Mouse (Mus musculus): ENCODE data around the gene Sstr4.

Gene Sstr4

GRCm38 (mm10) chr2:148429001-148429505, 33.9 kb downstream of the Sstr4 start:
- no peak for DNase-seq (ENCODE audit: low spot score)

GRCm38 (mm10) chr2:148430941-148431340, 35.8 kb downstream of the Sstr4 start:
- no peak for DNase-seq (ENCODE audit: low spot score)

GRCm38 (mm10) chr2:148432346-148432745, 37.2 kb downstream of the Sstr4 start:
- DNase-seq (ENCODE audit: low spot score) = no peak

- DNase-seq (ENCODE audit: low spot score) = peak; percentile 3
Observed at GRCm38 (mm10) chr2:148436285-148436684, 41.1 kb downstream of the Sstr4 start.

- DNase-seq (ENCODE audit: low spot score) = no peak
Observed at GRCm38 (mm10) chr2:148439691-148440276, 44.6 kb downstream of the Sstr4 start.

- DNase-seq (ENCODE audit: low spot score) = no peak
Observed at GRCm38 (mm10) chr2:148441421-148441820, 46.3 kb downstream of the Sstr4 start.

- no peak for DNase-seq (ENCODE audit: low spot score)
Observed at GRCm38 (mm10) chr2:148442172-148442571, 47.0 kb downstream of the Sstr4 start.

- DNase-seq (ENCODE audit: low spot score) = no peak
Observed at GRCm38 (mm10) chr2:148442710-148443109, 47.6 kb downstream of the Sstr4 start.

- DNase-seq (ENCODE audit: low spot score) = no peak
Observed at GRCm38 (mm10) chr2:148443249-148443958, 48.3 kb downstream of the Sstr4 start, which contains the start of gene Cd93. TSS of gene Cd93 (minus strand) at chr2:148443563.

- DNase-seq (ENCODE audit: low spot score) = no peak
Observed at GRCm38 (mm10) chr2:148444472-148444871, 49.3 kb downstream of the Sstr4 start.

- no peak for DNase-seq (ENCODE audit: low spot score)
Observed at GRCm38 (mm10) chr2:148445616-148446015, 50.5 kb downstream of the Sstr4 start.

All from retina, embryonic 14.5 days (tissue).